Mouse (Mus musculus): ENCODE data around the gene Pcdh8. TPM values are rescaled to one million over a fixed set of nuclear protein-coding genes. Genes with fewer than 3 reads are reported as not detected.
A peak's percentile ranks its signal among the peaks of the same experiment; 100 is the strongest.

The Pcdh8 gene
- total RNA-seq, 2 experiments from 2014 or later: 58.3 to 63.1 TPM

DNA sequence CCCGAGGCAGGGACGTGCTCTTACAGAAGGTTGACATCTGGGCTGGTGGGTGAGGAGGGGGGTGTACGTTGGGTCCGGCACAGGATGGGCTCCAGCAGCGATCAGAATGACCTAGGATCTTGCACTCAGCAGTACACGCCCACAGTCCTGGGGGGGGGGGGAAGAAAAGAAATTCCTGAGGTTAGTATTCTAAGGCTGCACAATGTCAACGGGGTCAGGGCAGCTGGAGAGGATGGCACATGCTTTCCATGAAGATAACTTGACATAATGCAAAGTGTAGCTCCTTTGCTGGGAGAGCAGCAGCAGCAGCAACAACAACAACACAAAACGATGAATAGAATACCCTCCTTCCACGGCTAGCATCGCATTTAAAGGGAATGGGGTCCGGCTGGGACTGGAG is 3.5 kb downstream of the Pcdh8 start:
- DNase-seq (ENCODE audit: low spot score in 2 of 2): no peak
- intact Hi-C loops (cut with DNase I): loop anchor here (10.0 kb wide), 1 partner anchor 113 kb away; no protein-coding TSS in a partner anchor

GRCm38 (mm10) chr14:79765196-79765765 is 5.8 kb downstream of the Pcdh8 start:
- intact Hi-C loops (cut with DNase I): loop anchor here (10.0 kb wide), 1 partner anchor 110 kb away; no protein-coding TSS in a partner anchor
- DNase-seq (ENCODE audit: low spot score in 2 of 2): no peak

DNA sequence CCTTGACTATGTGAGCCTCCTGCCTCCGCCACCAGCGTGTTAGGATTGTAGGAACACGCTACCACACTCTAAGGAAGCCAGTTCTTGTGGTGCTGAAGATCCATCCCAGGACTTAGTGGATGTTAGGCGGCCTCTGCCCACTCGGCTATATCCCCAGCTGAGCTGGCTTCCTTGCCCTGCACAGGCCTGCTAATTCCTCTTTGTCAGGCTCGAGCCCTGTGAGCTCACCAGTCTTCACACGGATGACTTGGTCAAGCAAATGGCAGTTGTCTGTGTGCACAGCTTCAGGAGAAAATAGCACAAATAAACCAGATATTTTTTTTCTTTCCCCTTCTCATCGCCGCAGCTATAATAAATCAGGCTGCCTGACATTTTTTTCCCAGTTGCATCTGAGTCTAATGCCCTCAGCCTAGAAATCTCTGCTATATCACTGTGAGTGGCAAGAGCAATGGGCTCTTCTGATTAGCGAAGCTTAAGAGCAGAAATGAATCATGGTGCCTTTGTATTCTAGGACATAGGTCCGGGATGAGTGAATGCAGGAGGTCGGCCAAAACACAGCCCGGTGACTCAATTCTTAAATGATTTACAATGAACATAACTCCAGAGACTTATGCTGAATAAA is 16.4 kb downstream of the Pcdh8 start:
- DNase-seq (ENCODE audit: low spot score in 2 of 2): no peak
- intact Hi-C loops (cut with DNase I): no loop called here

DNA sequence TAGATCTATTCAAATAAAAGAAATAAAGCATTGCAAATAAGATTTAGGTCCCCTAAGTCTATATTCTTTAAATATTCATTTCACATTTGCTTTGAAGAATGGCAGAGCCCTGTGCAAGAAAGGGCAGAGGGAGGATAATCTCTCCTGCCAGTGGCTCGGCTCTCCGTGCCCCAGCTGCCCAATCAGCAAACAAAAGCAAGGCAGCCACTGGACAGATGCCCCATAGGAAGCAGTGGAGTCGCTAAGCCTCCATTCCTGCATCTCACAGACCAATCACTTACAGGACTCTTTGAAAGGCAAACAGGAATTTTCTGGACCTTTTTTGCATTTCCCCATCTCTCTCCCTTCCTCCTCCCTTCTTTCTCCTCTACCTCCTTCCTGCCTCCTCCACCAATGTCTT is 17.0 kb downstream of the Pcdh8 start:
- intact Hi-C loops (cut with DNase I): no loop called here

GRCm38 (mm10) chr14:79753733-79754132 is 17.4 kb downstream of the Pcdh8 start:
- DNase-seq (ENCODE audit: low spot score in 2 of 2): no peak
- intact Hi-C loops (cut with DNase I): no loop called here

More for the DNA sequence above, 17.0 kb downstream of the Pcdh8 start:
- DNase-seq (ENCODE audit: low spot score in 2 of 2): no peak

- intact Hi-C loops (cut with DNase I): no loop called here
- DNase-seq (ENCODE audit: low spot score in 2 of 2): no peak
Measured at GRCm38 (mm10) chr14:79740515-79740914, 30.6 kb downstream of the Pcdh8 start.

GRCm38 (mm10) chr14:79738441-79738840 is 32.7 kb downstream of the Pcdh8 start:
- no peak for DNase-seq (ENCODE audit: low spot score in 2 of 2)
- intact Hi-C loops (cut with DNase I): loop anchor here (5.0 kb wide), 1 partner anchor 121 kb away; no protein-coding TSS in a partner anchor

GRCm38 (mm10) chr14:79737642-79738379 is 33.3 kb downstream of the Pcdh8 start:
- intact Hi-C loops (cut with DNase I): loop anchor here (5.0 kb wide), 1 partner anchor 121 kb away; no protein-coding TSS in a partner anchor
- peak in 1 of 2 experiments; percentile 31 for DNase-seq (ENCODE audit: low spot score in 2 of 2)

DNA sequence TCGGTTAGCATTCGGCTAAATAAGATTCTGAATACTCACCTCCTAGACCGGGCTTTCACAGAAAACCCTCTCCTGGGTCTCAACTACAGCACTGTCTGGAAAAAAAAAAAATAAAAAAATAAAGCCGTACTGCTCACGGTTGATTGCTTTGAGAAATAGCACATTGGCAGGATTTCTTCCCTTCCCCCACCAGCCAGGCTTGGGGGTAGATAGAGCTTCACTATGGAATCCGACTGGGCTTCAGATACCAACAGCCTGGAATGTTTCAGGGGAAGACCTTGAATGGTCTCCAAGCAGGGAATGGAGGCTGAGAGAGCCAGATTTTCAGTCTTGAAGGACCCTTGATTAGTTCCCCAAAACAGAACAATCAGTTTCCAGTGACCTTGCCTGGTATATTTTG is 34.3 kb downstream of the Pcdh8 start:
- intact Hi-C loops (cut with DNase I): loop anchor here (5.0 kb wide), 1 partner anchor 119 kb away; no protein-coding TSS in a partner anchor
- no peak for DNase-seq (ENCODE audit: low spot score in 2 of 2)

DNA sequence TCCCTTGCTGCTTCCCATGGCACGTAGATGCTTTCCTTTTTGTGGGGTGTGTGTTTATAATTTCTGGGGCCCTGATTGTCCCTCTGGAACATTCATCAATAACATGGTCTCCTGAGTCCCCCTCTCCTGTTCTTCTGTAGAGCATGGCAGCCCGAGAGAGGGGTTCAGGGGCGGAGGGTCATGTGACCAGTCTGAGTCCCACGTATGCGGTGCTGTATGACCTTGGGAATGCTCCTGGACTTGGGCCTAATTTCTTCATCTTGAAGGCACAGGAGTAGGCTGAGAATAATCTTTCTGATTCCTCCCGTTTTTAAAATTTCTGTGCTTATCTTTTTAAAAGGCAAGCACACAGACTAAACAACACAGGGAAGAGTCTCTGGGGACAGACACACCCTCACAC is 37.6 kb downstream of the Pcdh8 start:
- no peak for DNase-seq (ENCODE audit: low spot score in 2 of 2)
- intact Hi-C loops (cut with DNase I): no loop called here

DNA sequence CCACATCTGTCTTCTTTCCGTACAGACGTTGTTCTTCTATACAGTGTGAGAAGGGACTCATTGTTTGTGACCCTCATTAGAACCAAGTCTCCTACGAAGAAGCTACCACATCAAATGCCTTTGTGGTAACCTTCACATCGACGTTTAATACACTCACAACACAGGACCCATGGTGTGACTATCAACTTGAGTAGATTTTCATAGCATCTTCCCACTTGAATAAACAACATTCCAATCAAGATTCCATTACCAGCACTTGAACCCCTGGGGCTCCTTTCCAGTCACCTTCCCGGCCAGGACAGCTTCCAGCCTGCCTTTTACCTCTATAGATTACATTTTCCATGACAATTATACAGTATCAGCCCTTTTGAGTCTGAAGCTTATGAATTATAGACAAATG is 42.3 kb downstream of the Pcdh8 start:
- DNase-seq (ENCODE audit: low spot score in 2 of 2): no peak
- intact Hi-C loops (cut with DNase I): no loop called here

- intact Hi-C loops (cut with DNase I): no loop called here
- DNase-seq (ENCODE audit: low spot score in 2 of 2): peak; percentile 54 to 75
Measured at GRCm38 (mm10) chr14:79724002-79724681, 47.0 kb downstream of the Pcdh8 start.

DNA sequence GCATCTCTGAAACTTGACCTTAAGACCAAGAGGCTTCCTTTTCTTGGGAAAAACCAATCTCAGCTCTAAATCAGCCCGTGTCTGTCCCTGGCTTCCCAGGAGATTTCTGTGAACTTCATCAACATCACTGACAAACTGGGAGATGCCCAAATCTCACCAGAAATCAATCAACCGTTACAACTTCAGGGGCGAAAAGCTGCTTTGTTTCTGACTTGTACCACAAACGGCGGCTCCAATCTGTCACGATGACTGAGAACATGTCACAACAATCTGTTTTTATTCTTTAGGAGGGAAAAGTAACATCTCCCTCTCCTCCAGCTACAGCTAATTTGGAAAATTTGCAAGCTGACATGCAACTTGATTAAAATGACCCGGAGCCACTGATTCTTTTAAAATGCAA is 48.9 kb downstream of the Pcdh8 start:
- no peak for DNase-seq (ENCODE audit: low spot score in 2 of 2)
- intact Hi-C loops (cut with DNase I): no loop called here

Small RNAs within 50 kb of the gene (microRNA-seq; reads per million reads assigned to microRNA genes)
- gene Mir759: 0 reads per million in 2 experiments

Other genes starting within 250 kb of the Pcdh8 start
- 10 to 100 TPM; 77.5 to 80.1 TPM for gene Sugt1, start 183.6 kb downstream of the Pcdh8 start, total RNA-seq (2021)
- 1 to 10 TPM; 1.1 to 1.2 TPM for gene Cnmd, start 109.1 kb downstream of the Pcdh8 start, total RNA-seq (2021)
- gene Olfm4, start 212.8 kb upstream of the Pcdh8 start, total RNA-seq (2021): 1 to 10 TPM; 1.3 to 1.4 TPM